Mouse (Mus musculus) E14TG2a.4 (cell line): ENCODE measurements around the gene Fam174b.

Experiments used
- CTCF ChIP-seq: conservative IDR thresholded peaks from 2 replicates; pipeline ENCODE4 v1.5.1; 2014; ENCODE audit warnings: low read length
- NANOG ChIP-seq: IDR thresholded peaks from 2 replicates; pipeline ENCODE4 v1.6.1; 2014; ENCODE audit warnings: borderline replicate concordance, low read length, mixed read lengths

DNA sequence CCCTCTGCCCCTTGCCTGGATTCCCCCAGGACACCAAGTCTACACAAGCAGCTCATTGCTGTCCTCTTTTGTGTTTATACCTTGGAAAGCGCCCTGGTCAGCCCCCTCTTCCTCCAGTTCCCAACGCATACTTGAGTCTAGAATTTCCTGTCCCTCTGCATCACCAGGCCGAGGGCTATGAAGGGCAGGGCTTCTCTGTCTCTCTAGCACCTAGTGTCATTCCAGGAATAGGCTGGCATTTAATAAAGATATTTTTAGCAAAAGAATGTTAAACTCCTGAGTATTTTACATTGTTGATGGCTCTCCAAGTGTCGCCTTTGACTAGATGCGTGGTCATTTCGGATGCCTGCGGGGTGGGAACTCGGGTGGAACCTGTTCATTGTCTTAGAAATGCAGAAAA is 3.0 kb downstream of the Fam174b start:
- TF ChIP-seq CTCF (no peak), NANOG (no peak)
